Mouse (Mus musculus): ENCODE results near the gene Dctn3.

DNA sequence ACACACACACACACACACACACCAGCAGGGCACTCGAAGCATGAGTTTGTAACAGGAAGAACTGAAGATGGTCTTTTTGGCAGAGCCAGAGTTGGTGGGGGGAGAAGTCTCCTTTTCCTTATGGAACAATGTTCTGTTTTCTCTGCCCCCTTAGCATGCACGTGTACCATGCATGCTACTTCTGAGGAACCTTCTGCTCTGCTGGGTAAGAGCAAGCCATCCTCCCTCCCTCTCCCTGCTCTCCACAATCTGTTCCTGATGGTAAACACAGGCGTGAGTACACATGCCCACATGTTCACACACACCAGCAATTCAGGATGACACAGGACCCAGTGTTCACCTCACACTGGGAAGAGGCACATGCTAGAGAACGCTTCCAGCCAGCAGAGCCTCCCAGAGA lies 41.8 kb downstream of the Dctn3 start:
- TF ChIP-seq TAL1 (IDR thresholded peaks at IDR 0.05; ENCODE audit: low read length) (no peak), GATA1 (IDR thresholded peaks at IDR 0.05; ENCODE audit: low read length) (no peak)
